Mouse (Mus musculus) small intestine, adult 2 months (tissue): ENCODE data around the gene Atf6.

ENCODE experiments used
- CTCF ChIP-seq: fragments of 200-500 bp; IDR thresholded peaks from 2 replicates; pipeline ENCODE4 v1.5.1; 2012; ENCODE audit warnings: low read depth, mild to moderate bottlenecking, control low read depth, inconsistent platforms, low read length, moderate library complexity, mixed read lengths; ENCODE audit not compliant: insufficient replicate concordance, insufficient read length; ENCODE audit errors: extremely low read depth
- POLR2A ChIP-seq: fragments of 200-500 bp; IDR thresholded peaks from 2 replicates; pipeline ENCODE4 v1.6.1; 2012; ENCODE audit warnings: low read depth, mild to moderate bottlenecking, control low read depth, inconsistent platforms, low read length, moderate library complexity

DNA sequence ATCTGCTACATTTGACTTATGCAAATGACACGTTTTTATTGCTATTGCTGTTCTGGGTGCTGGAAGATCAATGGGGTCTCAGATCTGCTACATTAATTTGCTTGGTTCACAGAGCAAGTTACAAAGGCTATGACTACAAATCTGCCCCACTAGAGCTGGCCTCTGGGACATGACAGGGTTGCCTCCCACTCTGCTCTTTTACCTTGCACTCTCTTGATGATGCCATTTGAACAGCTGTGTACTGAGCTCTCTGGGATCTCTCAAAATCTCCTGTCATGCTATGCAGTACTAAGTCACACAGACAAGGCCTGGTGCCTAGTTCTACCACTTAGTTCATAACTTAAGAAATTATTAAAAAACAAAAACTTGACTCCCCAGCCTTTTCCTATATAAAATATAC is 79.9 kb downstream of the Atf6 start:
- TF ChIP-seq CTCF (no peak), POLR2A (no peak)
